9 mouse cellular contexts compared by ENCODE assay signal in genomic region chr12:76837844-76838650, GRCm38 (mm10). TPM values are rescaled to one million over a fixed set of nuclear protein-coding genes. Genes with fewer than 3 reads are reported as not detected.
DNase-seq lines count a peak whose midpoint lies in the region; ATAC-seq and TF ChIP-seq lines count a peak whose summit lies in the region.
"Had no signal": no experiment of that assay in that cellular context is flagged by ENCODE, and none has a peak within 500 bp of the region (broad histone marks: within the 10 kb centered on the region; RNA-seq: fewer than 3 reads in every experiment).

No protein-coding gene starts in this region.

- WGBS in heart, embryonic 12.5 days, result 10% methylated on average over 21 of the region's 21 CpGs
- WGBS in forebrain, postnatal 0 days, result 13% methylated on average over 21 of the region's 21 CpGs

- DNase-seq in heart, postnatal 36 days, result no peak
- DNase-seq in ES-E14 (ENCODE audit: low read depth, low spot score), result no peak
- DNase-seq in forebrain, postnatal 0 days, result no peak
- DNase-seq in gastrocnemius, postnatal 25 days, result no peak
- DNase-seq in right cerebral cortex, adult 2 months (ENCODE audit: low spot score in 2 of 2), result no peak

- TF ChIP-seq CTCF in forebrain, postnatal 0 days (IDR thresholded peaks at IDR 0.05; ENCODE audit: low read depth), result no peak

- intact Hi-C loops in heart, postnatal 36 days (cut with DNase I), result loop anchor here (2.0 to 10.0 kb wide), 6 partner anchors 41 to 829 kb away; partner anchors contain the start of gene Fut8

- peak overlapping the region; percentile 68 for H3K9ac ChIP-seq in heart, embryonic 12.5 days
- H3K9ac ChIP-seq in ES-E14 (ENCODE audit: insufficient read depth, low read depth, low read length, poor library complexity, severe bottlenecking), result peak overlapping the region; percentile 94
- H3K9ac ChIP-seq in forebrain, postnatal 0 days, result peak overlapping the region; percentile 71

- H3K4me3 ChIP-seq in heart, embryonic 12.5 days, result peak overlapping the region; percentile 63
- H3K4me3 ChIP-seq in ES-E14 (ENCODE audit: insufficient read depth in 1 of 2, low read depth in 1 of 2, low read length in 2 of 2, poor library complexity in 1 of 2, severe bottlenecking in 1 of 2), result peak overlapping the region; percentile 80 to 93
- peak overlapping the region; percentile 64 for H3K4me3 ChIP-seq in forebrain, postnatal 0 days (ENCODE audit: low read depth, low read length)

- H3K4me2 ChIP-seq in heart, embryonic 12.5 days, result peak overlapping the region; percentile 77
- H3K4me2 ChIP-seq in forebrain, postnatal 0 days (ENCODE audit: low read depth), result peak overlapping the region; percentile 54

- peaks cover 7% of the 10 kb centered on the region for H3K4me1 ChIP-seq in heart, embryonic 12.5 days (replicated peaks)
- peaks cover 0 to 6% of the 10 kb centered on the region in 2 experiments; a peak in 2 of 4 replicates for H3K4me1 ChIP-seq in ES-E14 (ENCODE audit: control insufficient read depth in 2 of 2, insufficient read depth in 2 of 2, low read length in 2 of 2, poor library complexity in 1 of 2)
- peaks cover 8% of the 10 kb centered on the region for H3K4me1 ChIP-seq in forebrain, postnatal 0 days (ENCODE audit: insufficient read depth)

- 0 out of 2 replicates have a peak, but pooled peaks cover 5% of the 10 kb centered on the region for H3K27me3 ChIP-seq in heart, embryonic 12.5 days (replicated peaks)
- H3K27me3 ChIP-seq in forebrain, postnatal 0 days (ENCODE audit: insufficient read depth, low read length), result no peaks in the 10 kb centered on the region; the same call in 1 of the 2 replicates
- H3K27me3 ChIP-seq: Patski had no signal

- no peak overlapping the region for H3K27ac ChIP-seq in heart, embryonic 12.5 days (ENCODE audit: poor library complexity, severe bottlenecking)
- H3K27ac ChIP-seq in ES-E14 (ENCODE audit: insufficient read depth, low read depth, low read length, poor library complexity, severe bottlenecking), result no peak overlapping the region; the same call in 1 of the 2 replicates
- peak overlapping the region; percentile 80 for H3K27ac ChIP-seq in forebrain, postnatal 0 days (ENCODE audit: low read depth, low read length)

- ATAC-seq in heart, embryonic 12.5 days (ENCODE audit: insufficient number of reproducible peaks, low FRiP score), result peak; percentile 10; the same call in 1 of the 2 replicates
- ATAC-seq in forebrain, postnatal 0 days, result no peak
- ATAC-seq in megakaryocyte-erythroid progenitor cell, adult 5-6 weeks (replicated peaks; ENCODE audit: low FRiP score, low TSS enrichment, poor library complexity, severe bottlenecking), result peak; percentile 24
- no peak for ATAC-seq in monocyte, adult 5-6 weeks (replicated peaks; ENCODE audit: insufficient number of reproducible peaks, low FRiP score, low TSS enrichment, poor library complexity, severe bottlenecking)

- no peaks in the 10 kb centered on the region for H3K9me3 ChIP-seq in heart, embryonic 12.5 days (replicated peaks)
- H3K9me3 ChIP-seq in ES-E14 (ENCODE audit: control insufficient read depth, insufficient read depth, low read depth, low read length), result no peaks in the 10 kb centered on the region
- no peaks in the 10 kb centered on the region for H3K9me3 ChIP-seq in forebrain, postnatal 0 days (ENCODE audit: low read length)

- in situ Hi-C loops in ES-E14 (cut with MboI; ENCODE audit: low sequenced_read_pairs in 2 of 2, unreplicated experiment in 2 of 2), result no loop called here

- peaks cover 3% of the 10 kb centered on the region; the same call in 1 of the 2 replicates for H3K36me3 ChIP-seq in heart, embryonic 12.5 days
- H3K36me3 ChIP-seq in ES-E14 (ENCODE audit: control insufficient read depth, insufficient read depth, low read length, poor library complexity, severe bottlenecking), result no peaks in the 10 kb centered on the region
- H3K36me3 ChIP-seq in forebrain, postnatal 0 days (ENCODE audit: insufficient read depth), result no peaks in the 10 kb centered on the region

TF ChIP-seq in ES-E14, 5 proteins besides CTCF, POLR2A, EP300 and RAD21:
- TF ChIP-seq ZNF384 (IDR thresholded peaks at IDR 0.05; ENCODE audit: low read depth, low read length), result no peak
- no peak for TF ChIP-seq CHD2 (IDR thresholded peaks at IDR 0.05; ENCODE audit: low read depth, low read length)
- TF ChIP-seq MAFK (IDR thresholded peaks at IDR 0.05; ENCODE audit: insufficient read depth, low read depth, low read length), result no peak
- TF ChIP-seq ZC3H11A (IDR thresholded peaks at IDR 0.05; ENCODE audit: borderline replicate concordance, low read depth, low read length), result no peak
- no peak for TF ChIP-seq HCFC1 (IDR thresholded peaks at IDR 0.05; ENCODE audit: borderline replicate concordance, insufficient read depth, low read length)

RNA-seq across cellular contexts. Expression of gene Rab15, which starts 15.3 kb away (rescaled TPM):
- 2.9 and 3.6 TPM in 2 replicates for polyA plus RNA-seq in heart, embryonic 12.5 days (2016; fragmentation: Nextera tagmentation; extraction: Ambion mirVana)
- under 1 TPM; 0.86 to 0.92 TPM for total RNA-seq in heart, postnatal 36 days (2021)
- total RNA-seq in ES-E14 (2012; rRNA removed), result 8.8 and 9.5 TPM in 2 replicates
- total RNA-seq in forebrain, postnatal 0 days (2014; rRNA removed), result 75.1 and 83.0 TPM in 2 replicates
- 43.7 and 52.6 TPM in 2 replicates for polyA plus RNA-seq in forebrain, postnatal 0 days (2015; fragmentation: Nextera tagmentation; extraction: Ambion mirVana)
- total RNA-seq in megakaryocyte-erythroid progenitor cell, adult 5-6 weeks (2014; fragmentation: Nextera tagmentation), result not detected in 2 replicates
- not detected in 2 replicates for total RNA-seq in megakaryocyte-erythroid progenitor cell, adult 5-6 weeks (2017)
- total RNA-seq in gastrocnemius, postnatal 25 days (2021), result 1 to 10 TPM; 5.2 to 7.6 TPM
- total RNA-seq in monocyte, adult 5-6 weeks (2017), result not detected in 3 replicates

RNA-seq across cellular contexts. Expression of gene Gpx2, which starts 42.7 kb away (rescaled TPM):
- polyA plus RNA-seq in heart, embryonic 12.5 days (2016; fragmentation: Nextera tagmentation; extraction: Ambion mirVana), result 0.49 TPM in 1 of 2 replicates, not detected in the other
- total RNA-seq in heart, postnatal 36 days (2021), result not detected
- total RNA-seq in ES-E14 (2012; rRNA removed), result 3.8 and 7.0 TPM in 2 replicates
- total RNA-seq in forebrain, postnatal 0 days (2014; rRNA removed), result not detected in 2 replicates
- 0.31 TPM in 1 of 2 replicates, not detected in the other for polyA plus RNA-seq in forebrain, postnatal 0 days (2015; fragmentation: Nextera tagmentation; extraction: Ambion mirVana)
- total RNA-seq in megakaryocyte-erythroid progenitor cell, adult 5-6 weeks (2014; fragmentation: Nextera tagmentation), result not detected in 2 replicates
- total RNA-seq in megakaryocyte-erythroid progenitor cell, adult 5-6 weeks (2017), result not detected in 2 replicates
- not detected for total RNA-seq in gastrocnemius, postnatal 25 days (2021)
- not detected in 3 replicates for total RNA-seq in monocyte, adult 5-6 weeks (2017)
- polyA plus RNA-seq: Patski had no signal

Comparison
In these comparisons a context has a peak if more than half of its experiments do, and no peak if none do; other contexts are left out.
1. ATAC-seq: peak in heart, embryonic 12.5 days (single experiment) and megakaryocyte-erythroid progenitor cell, adult 5-6 weeks (single experiment); none in forebrain, postnatal 0 days (single experiment) and monocyte, adult 5-6 weeks (single experiment).
2. Peak in every context shown above with its lines, with median percentiles within 50 percentile points of each other: H3K4me3 ChIP-seq and H3K9ac ChIP-seq.